Mouse (Mus musculus) forebrain, embryonic 12.5 days (tissue): ENCODE measurements around the gene Trank1. TPM values are rescaled to one million over a fixed set of nuclear protein-coding genes. Genes with fewer than 3 reads are reported as not detected.

ENCODE experiments used
- ATAC-seq: fragments of 200-750 bp; cut with Nextera tagmentation; 2 replicates; pipeline ENCODE4 v1.8.0; 2017; ENCODE audit warnings: moderate TSS enrichment; ENCODE audit not compliant: low FRiP score
- H3K27ac ChIP-seq: fragments of 300-500 bp; sonication (generic); 2 replicates; pipeline ENCODE4 v1.5.1; 2016; ENCODE audit warnings: mild to moderate bottlenecking
- H3K27me3 ChIP-seq: fragments of 300-500 bp; sonication (generic); 2 replicates; pipeline ENCODE4 v1.6.1; 2016; ENCODE audit warnings: mild to moderate bottlenecking
- H3K36me3 ChIP-seq: fragments of 300-500 bp; sonication (generic); replicated peaks from 2 replicates; pipeline ENCODE4 v1.6.1; 2016; ENCODE audit warnings: mild to moderate bottlenecking
- H3K4me1 ChIP-seq: fragments of 300-500 bp; sonication (generic); 2 replicates; pipeline ENCODE4 v1.6.1; 2016
- H3K4me2 ChIP-seq: fragments of 300-500 bp; sonication (generic); 2 replicates; pipeline ENCODE4 v1.6.1; 2016; ENCODE audit warnings: mild to moderate bottlenecking, moderate library complexity
- H3K4me3 ChIP-seq: fragments of 300-500 bp; sonication (generic); replicated peaks from 2 replicates; pipeline ENCODE4 v1.5.1; 2016; ENCODE audit warnings: mild to moderate bottlenecking
- H3K9ac ChIP-seq: fragments of 300-500 bp; sonication (generic); 2 replicates; pipeline ENCODE4 v1.6.1; 2016; ENCODE audit warnings: mild to moderate bottlenecking
- H3K9me3 ChIP-seq: fragments of 300-500 bp; sonication (generic); 2 replicates; pipeline ENCODE4 v1.6.1; 2016
- WGBS: fragments of 180-500 bp; shearing (Covaris S2); methylation state at CpG from one replicate; pipeline ENCODE4 v1.1.7; 2016; 5-methylcytosine and 5-hydroxymethylcytosine counted together
- polyA plus RNA-seq: library from polyadenylated mRNA; unstranded; fragments of >200 nt; fragmentation: Nextera tagmentation; extraction: Ambion mirVana; gene quantifications from 2 replicates; pipeline ENCODE4 v1.2.1, GENCODE M21; 2016

Trank1 gene
- polyA plus RNA-seq, 1 experiment from 2014 or later: 3.1 TPM

GRCm38 (mm10) chr9:111286468-111286867 is 25.1 kb upstream of the Trank1 start:
- H3K4me3 ChIP-seq: no peak overlapping the region
- no peaks in the 10 kb centered on the region for H3K27me3 ChIP-seq
- no peak for ATAC-seq
- no peaks in the 10 kb centered on the region for H3K9me3 ChIP-seq
- no peak overlapping the region for H3K4me2 ChIP-seq
- no peaks in the 10 kb centered on the region for H3K36me3 ChIP-seq
- H3K9ac ChIP-seq: no peak overlapping the region
- H3K27ac ChIP-seq: no peak overlapping the region
- H3K4me1 ChIP-seq: peaks cover 7% of the 10 kb centered on the region
- 76% methylated on average over 2 of the region's 2 CpGs for WGBS

GRCm38 (mm10) chr9:111287956-111288355 is 23.6 kb upstream of the Trank1 start:
- no peak overlapping the region for H3K4me3 ChIP-seq
- no peak for ATAC-seq
- H3K36me3 ChIP-seq: no peaks in the 10 kb centered on the region
- H3K9me3 ChIP-seq: no peaks in the 10 kb centered on the region
- peaks cover 7% of the 10 kb centered on the region for H3K4me1 ChIP-seq
- H3K4me2 ChIP-seq: no peak overlapping the region
- H3K9ac ChIP-seq: no peak overlapping the region
- H3K27me3 ChIP-seq: no peaks in the 10 kb centered on the region
- 94% methylated on average over 4 of the region's 4 CpGs for WGBS
- H3K27ac ChIP-seq: no peak overlapping the region

GRCm38 (mm10) chr9:111289294-111289831 is 22.2 kb upstream of the Trank1 start:
- no peak overlapping the region for H3K4me2 ChIP-seq
- no peaks in the 10 kb centered on the region for H3K36me3 ChIP-seq
- no peaks in the 10 kb centered on the region for H3K27me3 ChIP-seq
- H3K4me3 ChIP-seq: no peak overlapping the region
- 58% methylated on average over 9 of the region's 9 CpGs for whole genome bisulfite sequencing
- ATAC-seq: peak; percentile 25
- H3K9me3 ChIP-seq: no peaks in the 10 kb centered on the region
- no peak overlapping the region for H3K9ac ChIP-seq
- peaks cover 7% of the 10 kb centered on the region for H3K4me1 ChIP-seq
- no peak overlapping the region for H3K27ac ChIP-seq

GRCm38 (mm10) chr9:111289832-111290339 is 21.7 kb upstream of the Trank1 start:
- Histone ChIP-seq H3K4me3 (no peak overlapping the region), H3K4me2 (no peak overlapping the region)

GRCm38 (mm10) chr9:111290539-111291100 is 20.9 kb upstream of the Trank1 start:
- H3K27me3 ChIP-seq: no peaks in the 10 kb centered on the region
- no peak overlapping the region for H3K4me2 ChIP-seq
- 74% methylated on average over 11 of the region's 11 CpGs for WGBS
- no peak overlapping the region for H3K4me3 ChIP-seq
- ATAC-seq: no peak
- no peaks in the 10 kb centered on the region for H3K36me3 ChIP-seq
- H3K4me1 ChIP-seq: peaks cover 3% of the 10 kb centered on the region
- H3K9ac ChIP-seq: no peak overlapping the region
- no peaks in the 10 kb centered on the region for H3K9me3 ChIP-seq
- no peak overlapping the region for H3K27ac ChIP-seq

More at GRCm38 (mm10) chr9:111289832-111290339, 21.7 kb upstream of the Trank1 start:
- peak; percentile 66; the same call in 1 of the 2 replicates for ATAC-seq
- Histone ChIP-seq H3K9ac (no peak overlapping the region), H3K9me3 (no peaks in the 10 kb centered on the region), H3K27me3 (no peaks in the 10 kb centered on the region), H3K27ac (no peak overlapping the region), H3K4me1 (peaks cover 7% of the 10 kb centered on the region), H3K36me3 (no peaks in the 10 kb centered on the region)
- WGBS: 15% methylated on average over 21 of the region's 21 CpGs

GRCm38 (mm10) chr9:111293234-111293633 is 18.3 kb upstream of the Trank1 start:
- no peaks in the 10 kb centered on the region for H3K27me3 ChIP-seq
- no peaks in the 10 kb centered on the region for H3K9me3 ChIP-seq
- no peak overlapping the region for H3K4me2 ChIP-seq
- no peak for ATAC-seq
- H3K36me3 ChIP-seq: no peaks in the 10 kb centered on the region
- WGBS: 91% methylated on average over 4 of the region's 4 CpGs
- no peak overlapping the region for H3K9ac ChIP-seq
- no peaks in the 10 kb centered on the region; the same call in 1 of the 2 replicates for H3K4me1 ChIP-seq
- H3K27ac ChIP-seq: no peak overlapping the region
- H3K4me3 ChIP-seq: no peak overlapping the region

GRCm38 (mm10) chr9:111294911-111295310 is 16.6 kb upstream of the Trank1 start:
- Histone ChIP-seq H3K9ac (no peak overlapping the region), H3K9me3 (no peaks in the 10 kb centered on the region), H3K27me3 (no peaks in the 10 kb centered on the region), H3K4me3 (no peak overlapping the region), H3K4me2 (no peak overlapping the region), H3K36me3 (no peaks in the 10 kb centered on the region), H3K4me1 (no peaks in the 10 kb centered on the region; the same call in 1 of the 2 replicates), H3K27ac (no peak overlapping the region)
- no peak for ATAC-seq
- WGBS: 91% methylated on average over 6 of the region's 6 CpGs

- H3K36me3 ChIP-seq: no peaks in the 10 kb centered on the region
- no peak for ATAC-seq
- WGBS: 69% methylated on average over 2 of the region's 2 CpGs
Measured at GRCm38 (mm10) chr9:111295323-111295722, 16.2 kb upstream of the Trank1 start.

GRCm38 (mm10) chr9:111296433-111296832 is 15.1 kb upstream of the Trank1 start:
- Histone ChIP-seq H3K27ac (no peak overlapping the region), H3K4me1 (no peaks in the 10 kb centered on the region), H3K36me3 (no peaks in the 10 kb centered on the region), H3K27me3 (no peaks in the 10 kb centered on the region), H3K4me3 (no peak overlapping the region), H3K9me3 (no peaks in the 10 kb centered on the region), H3K4me2 (no peak overlapping the region), H3K9ac (no peak overlapping the region)
- no peak for ATAC-seq
- 75% methylated on average over 7 of the region's 7 CpGs for WGBS

More at GRCm38 (mm10) chr9:111295323-111295722, 16.2 kb upstream of the Trank1 start:
- Histone ChIP-seq H3K4me3 (no peak overlapping the region), H3K9me3 (no peaks in the 10 kb centered on the region), H3K27ac (no peak overlapping the region), H3K4me2 (no peak overlapping the region), H3K9ac (no peak overlapping the region), H3K27me3 (no peaks in the 10 kb centered on the region), H3K4me1 (no peaks in the 10 kb centered on the region)

GRCm38 (mm10) chr9:111298606-111299005 is 12.9 kb upstream of the Trank1 start:
- Histone ChIP-seq H3K4me1 (no peaks in the 10 kb centered on the region), H3K36me3 (no peaks in the 10 kb centered on the region), H3K27me3 (no peaks in the 10 kb centered on the region), H3K4me3 (no peak overlapping the region), H3K9ac (no peak overlapping the region), H3K9me3 (no peaks in the 10 kb centered on the region), H3K27ac (no peak overlapping the region), H3K4me2 (no peak overlapping the region)
- no peak for ATAC-seq
- 83% methylated on average over 2 of the region's 2 CpGs for WGBS

- H3K27ac ChIP-seq: no peak overlapping the region
- WGBS: 66% methylated on average over 12 of the region's 12 CpGs
- H3K4me3 ChIP-seq: no peak overlapping the region
- H3K4me2 ChIP-seq: no peak overlapping the region
- ATAC-seq: no peak
- no peaks in the 10 kb centered on the region for H3K4me1 ChIP-seq
- no peaks in the 10 kb centered on the region for H3K27me3 ChIP-seq
- no peak overlapping the region for H3K9ac ChIP-seq
- H3K36me3 ChIP-seq: no peaks in the 10 kb centered on the region
- no peaks in the 10 kb centered on the region for H3K9me3 ChIP-seq
Measured at GRCm38 (mm10) chr9:111302196-111302831, 9.2 kb upstream of the Trank1 start.

GRCm38 (mm10) chr9:111304036-111304435 is 7.5 kb upstream of the Trank1 start:
- Histone ChIP-seq H3K4me2 (no peak overlapping the region), H3K4me3 (no peak overlapping the region), H3K36me3 (no peaks in the 10 kb centered on the region), H3K27me3 (peaks cover 3% of the 10 kb centered on the region; the same call in 1 of the 2 replicates), H3K9ac (no peak overlapping the region), H3K4me1 (no peaks in the 10 kb centered on the region), H3K9me3 (no peaks in the 10 kb centered on the region), H3K27ac (no peak overlapping the region)
- 91% methylated on average over 6 of the region's 6 CpGs for WGBS
- no peak for ATAC-seq
